Mouse (Mus musculus) frontal cortex, postnatal 25 days (tissue): ENCODE measurements around the gene Ctnnd1.
"Not testable (repeated sequence)": the region's sequence is repeated elsewhere in the genome, so short reads cannot be mapped to it uniquely, and the experiment has no call there.

Experiments used
- DNase-seq, 2 experiments: peaks; one replicate each; pipeline ENCODE4 v3.0.0; 2022; ENCODE audit warnings: low spot score in 2 of 2

The Ctnnd1 gene

DNA sequence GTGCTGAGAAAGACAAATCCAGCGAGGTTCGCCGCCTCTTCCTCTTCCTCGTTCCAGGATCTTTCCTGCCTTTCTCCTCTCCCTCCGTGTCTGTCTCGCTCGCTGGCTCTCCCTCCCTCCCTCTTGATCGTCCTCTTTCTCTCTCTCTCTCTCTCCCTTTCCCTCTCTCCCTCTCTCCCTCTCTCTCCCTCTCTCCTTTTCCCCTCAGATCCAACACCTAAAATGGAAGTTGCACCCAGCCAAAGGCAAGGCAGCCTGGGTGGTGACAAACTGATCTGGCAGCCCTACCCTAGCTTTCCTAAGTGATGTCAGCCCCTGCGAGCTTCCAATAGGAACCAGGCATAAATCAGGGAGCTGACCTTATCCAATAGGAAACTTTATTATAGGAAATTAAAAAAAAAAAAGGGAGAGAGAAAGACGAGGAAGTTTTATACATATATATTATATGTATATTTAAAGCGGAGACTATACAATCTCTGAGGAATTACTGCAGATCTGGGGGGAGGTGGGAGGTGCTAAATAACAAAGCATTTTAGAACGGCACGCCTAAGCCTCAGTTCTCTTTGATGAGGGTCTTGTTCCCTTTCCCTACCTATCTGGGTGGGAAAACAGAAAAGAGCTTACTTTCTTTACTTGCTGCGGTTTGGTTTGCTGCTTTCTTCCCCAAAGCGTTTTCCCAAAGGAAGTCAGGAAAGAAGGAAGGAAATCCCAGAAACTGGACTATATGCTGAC lies at the start of gene Ctnnd1:
Gene Ctnnd1 (minus strand): TSS at position 302 of the 732 bp plus-strand sequence.
- peak; percentile 61 to 78 for DNase-seq

GRCm38 (mm10) chr2:84695007-84695695 lies 44.6 kb upstream of the Ctnnd1 start:
- DNase-seq = no peak

GRCm38 (mm10) chr2:84690050-84690449 lies 39.5 kb upstream of the Ctnnd1 start:
- no peak for DNase-seq

DNA sequence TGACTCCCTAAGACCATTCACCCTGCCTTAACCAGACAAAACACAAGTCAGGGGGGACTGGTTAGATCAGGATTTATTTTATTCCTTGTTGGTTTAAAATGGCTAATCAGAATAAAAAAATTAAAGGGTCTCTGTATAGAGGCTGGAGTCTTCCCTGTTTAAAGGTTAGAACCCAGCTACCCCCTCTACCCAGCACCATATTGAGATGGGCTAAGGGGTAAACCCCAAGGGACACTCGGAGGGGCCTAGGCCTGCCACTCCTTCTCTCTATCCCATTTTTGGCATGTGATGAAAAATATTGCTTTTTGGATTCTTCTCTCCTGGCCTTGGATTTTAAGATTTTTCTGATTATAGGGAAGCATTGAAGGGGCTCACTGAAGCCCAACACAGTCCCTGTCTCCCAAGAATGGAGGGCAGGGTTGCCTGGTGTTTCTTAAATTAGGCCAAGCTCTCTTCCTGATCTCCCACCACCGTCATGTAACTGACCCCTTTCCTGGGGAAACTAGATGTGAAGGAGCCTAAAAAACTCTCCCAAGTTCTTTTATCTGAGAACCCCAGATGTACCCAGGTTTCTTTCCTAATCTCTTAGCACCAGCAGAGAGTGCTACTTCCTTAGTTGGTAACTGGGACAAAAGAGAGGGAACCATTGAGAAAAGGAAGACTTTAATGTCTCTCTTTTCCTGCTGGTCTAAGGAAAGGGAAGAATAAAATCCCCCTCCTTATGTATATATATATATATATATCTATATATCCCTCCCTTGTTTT lies 37.7 kb upstream of the Ctnnd1 start:
- no peak for DNase-seq

- no peak for DNase-seq
These were observed 32.1 kb upstream of the Ctnnd1 start for GRCm38 (mm10) chr2:84682605-84683183.

GRCm38 (mm10) chr2:84679016-84679415 lies 28.5 kb upstream of the Ctnnd1 start, which contains the start of gene Tmx2:
Gene Tmx2 (minus strand): TSS chr2:84679140.
- no peak for DNase-seq

DNA sequence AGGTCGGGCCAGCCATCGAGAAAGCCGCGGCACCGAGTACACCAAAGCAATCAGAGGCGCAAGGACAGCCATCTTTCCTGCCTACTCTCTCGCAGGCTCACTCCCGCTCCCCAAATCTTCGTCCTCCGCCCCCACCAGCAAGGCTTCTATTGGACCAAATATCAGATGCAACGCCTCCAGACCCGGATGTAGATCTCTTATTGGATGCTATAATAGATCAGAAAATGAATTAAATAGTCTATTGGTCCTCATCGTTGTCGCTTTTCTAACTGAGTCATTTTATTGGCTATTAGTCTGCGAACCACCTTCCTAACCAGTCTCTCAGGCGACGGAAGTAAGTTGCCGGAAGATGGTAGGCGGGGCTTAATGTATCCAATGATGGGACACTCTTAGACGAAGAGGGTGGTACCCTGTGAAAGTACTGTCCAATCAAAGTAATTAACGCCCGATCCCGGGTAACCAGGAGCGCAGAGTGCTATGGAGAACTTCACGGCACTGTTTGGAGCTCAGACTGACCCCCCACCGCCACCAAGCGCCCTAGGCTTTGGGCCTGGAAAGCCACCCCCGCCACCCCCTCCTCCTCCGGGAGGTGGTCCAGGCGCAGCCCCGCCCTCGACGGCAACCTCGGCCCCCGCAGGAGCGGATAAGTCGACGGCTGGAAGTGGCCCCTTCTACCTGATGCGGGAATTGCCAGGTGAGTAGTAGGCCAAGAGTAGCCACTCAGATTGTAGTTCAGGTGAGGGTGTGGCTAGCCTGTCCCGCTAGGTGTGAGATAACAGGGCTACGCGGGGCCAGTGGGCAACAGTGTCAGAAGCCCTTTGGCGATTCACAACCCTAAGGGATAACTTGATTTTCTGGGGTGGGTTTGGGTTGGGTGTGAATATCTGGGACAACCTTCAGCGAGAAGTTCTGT lies 27.7 kb upstream of the Ctnnd1 start, which contains the start of the genes Gm28635 and Med19:
Gene Gm28635 (minus strand): TSS at position 74 of the 913 bp plus-strand sequence.
Gene Med19 (plus strand): TSS at position 435 of the 913 bp plus-strand sequence.
- peak; percentile 72 to 88 for DNase-seq

GRCm38 (mm10) chr2:84677270-84677967 lies 26.9 kb upstream of the Ctnnd1 start:
- DNase-seq = no peak

DNA sequence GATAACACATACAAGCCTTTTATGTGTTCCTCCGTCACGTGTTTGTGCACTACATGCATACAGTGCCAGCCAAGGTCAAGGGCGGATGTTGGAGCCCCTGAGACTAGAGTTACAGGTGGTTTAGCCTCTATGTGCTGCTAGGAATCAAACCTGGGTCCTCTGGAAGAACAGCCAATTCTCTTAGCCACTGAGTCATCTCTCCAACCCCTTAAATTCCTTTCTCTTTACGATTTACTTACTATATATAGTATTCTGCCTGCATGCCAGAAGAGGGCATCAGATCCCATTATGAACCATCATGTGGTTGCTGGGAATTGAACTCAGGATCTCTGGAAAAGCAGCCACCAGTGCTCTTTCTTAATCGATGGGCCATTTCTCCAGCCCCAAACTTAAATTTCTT lies 21.0 kb upstream of the Ctnnd1 start:
- not testable (repeated sequence) for DNase-seq

DNA sequence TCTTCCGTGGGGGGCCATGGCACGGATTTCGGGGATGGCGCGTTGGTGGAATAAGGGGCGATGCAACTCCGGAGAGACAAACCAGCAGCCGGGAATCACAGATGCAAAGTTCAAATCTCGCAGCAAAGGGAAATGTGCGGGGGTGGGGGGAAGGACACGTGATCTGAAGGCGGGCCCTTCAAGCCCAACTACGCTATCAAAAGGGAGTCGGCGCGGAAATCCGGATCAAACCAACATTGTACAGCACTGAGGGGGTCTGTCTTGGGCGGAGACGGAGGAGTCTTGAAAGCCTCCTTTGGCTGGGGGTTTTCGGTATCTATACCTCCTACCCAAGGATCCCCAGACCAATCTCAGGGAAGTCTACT lies 20.0 kb upstream of the Ctnnd1 start, which contains the start of gene Selenoh:
Gene Selenoh (minus strand): TSS at position 202 of the 365 bp plus-strand sequence.
- DNase-seq = peak; percentile 68 to 83

DNA sequence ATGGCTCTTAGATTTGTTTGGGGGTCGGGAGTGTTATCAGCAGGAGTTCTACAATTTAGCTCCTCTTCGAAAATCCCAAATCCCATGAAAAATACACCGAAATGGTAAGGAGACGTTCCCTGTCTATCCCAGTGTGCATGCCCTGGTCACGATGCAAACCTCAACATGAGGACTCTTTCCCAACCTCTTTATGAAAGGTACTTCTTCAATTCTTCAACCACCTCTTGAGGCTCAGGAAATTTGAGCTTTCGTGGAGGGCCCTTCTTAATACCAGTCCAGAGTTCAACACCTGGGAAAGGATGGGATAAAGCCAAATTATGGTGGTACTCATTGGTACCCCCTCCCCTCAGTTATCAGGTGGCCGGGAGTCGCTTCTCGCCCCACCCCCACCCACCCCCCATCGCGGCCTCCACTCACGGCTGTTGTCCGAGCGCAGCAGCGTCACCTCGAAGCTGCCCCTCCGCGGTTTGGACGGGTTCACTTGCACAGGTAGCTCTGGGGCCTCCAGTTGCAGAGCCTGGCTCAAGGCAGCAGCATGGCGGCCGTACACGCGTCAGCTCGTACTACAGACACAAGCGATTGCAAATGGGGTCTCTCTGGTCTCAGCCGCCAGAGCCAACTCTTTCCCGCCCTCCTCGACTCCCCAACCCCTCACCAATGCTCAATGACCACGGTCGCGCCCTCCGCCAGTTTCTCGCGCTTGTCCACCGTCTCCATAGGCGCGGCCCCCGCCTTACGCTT lies 19.4 kb upstream of the Ctnnd1 start:
- DNase-seq = peak in 1 of 2 experiments; percentile 24

DNA sequence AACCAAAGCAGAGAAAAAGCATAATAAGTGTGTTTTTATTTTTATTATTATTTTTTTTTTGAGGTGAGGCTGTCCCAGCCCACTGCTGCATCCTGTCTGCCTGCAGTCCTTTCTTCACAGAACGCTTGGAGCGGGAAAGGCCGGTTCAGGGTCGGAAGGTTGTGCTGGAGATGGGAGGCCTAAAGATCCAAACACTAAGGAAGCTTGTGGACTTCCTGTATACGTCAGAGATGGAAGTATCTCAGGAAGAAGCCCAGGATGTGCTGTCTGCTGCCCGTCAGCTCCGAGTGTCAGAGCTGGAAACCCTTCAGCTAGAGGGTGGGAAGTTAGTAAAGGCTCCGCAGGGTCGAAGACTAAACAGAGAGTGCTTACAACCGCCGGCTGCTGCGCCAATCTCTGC lies 15.5 kb upstream of the Ctnnd1 start:
- no peak for DNase-seq

DNA sequence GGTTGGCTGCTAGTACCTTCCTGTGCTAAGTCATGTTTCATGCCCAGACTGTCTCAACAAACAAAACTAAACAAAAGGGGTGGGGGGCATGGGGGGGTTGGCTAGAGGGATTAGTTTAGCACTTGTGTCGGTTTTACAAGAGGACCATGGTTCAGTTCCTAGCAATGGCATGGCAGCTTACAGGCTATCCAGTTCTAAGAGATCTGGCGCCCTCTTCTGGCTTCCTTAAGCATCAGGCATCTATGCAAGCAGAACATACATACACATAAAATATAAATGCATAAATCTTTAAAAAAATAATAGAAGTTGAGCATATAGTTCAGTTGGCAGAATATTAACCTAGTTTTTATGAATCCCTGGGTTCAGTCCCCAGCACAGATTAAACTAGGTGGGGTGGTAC lies 12.3 kb upstream of the Ctnnd1 start:
- DNase-seq = no peak

DNA sequence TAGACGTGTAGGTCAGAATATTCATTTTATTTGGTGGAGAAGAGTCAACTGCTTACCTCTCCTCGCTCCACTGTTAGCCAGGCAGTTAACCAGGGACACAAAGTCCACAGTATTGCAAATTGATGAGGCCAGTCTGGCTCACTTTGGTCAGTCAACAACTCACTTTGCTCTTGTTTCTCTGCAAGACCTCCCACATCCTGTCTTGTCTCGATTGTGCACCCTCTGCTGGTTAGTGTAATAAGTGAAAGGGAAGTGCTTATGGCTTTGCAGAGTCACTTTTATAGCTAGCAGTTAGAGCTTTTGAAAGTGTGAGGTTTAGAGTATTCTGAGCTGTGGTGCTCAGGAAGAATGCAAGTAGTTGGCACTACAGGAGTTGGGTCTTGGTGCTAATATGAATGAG lies 9.7 kb upstream of the Ctnnd1 start:
- no peak for DNase-seq

GRCm38 (mm10) chr2:84658806-84659205 lies 8.2 kb upstream of the Ctnnd1 start, which contains the start of gene Btbd18:
Gene Btbd18 (plus strand): TSS chr2:84659079.
- DNase-seq = no peak

GRCm38 (mm10) chr2:84655864-84656263 lies 5.3 kb upstream of the Ctnnd1 start:
- no peak for DNase-seq

- no peak for DNase-seq
These were observed 2.8 kb upstream of the Ctnnd1 start for GRCm38 (mm10) chr2:84653354-84653753.

GRCm38 (mm10) chr2:84649674-84650073 lies 891 bp downstream of the Ctnnd1 start:
- no peak for DNase-seq

- DNase-seq = no peak
These were observed 2.2 kb downstream of the Ctnnd1 start for GRCm38 (mm10) chr2:84648369-84648768.
